Mouse (Mus musculus): ENCODE data around the gene Foxn3. TPM values are rescaled to one million over a fixed set of nuclear protein-coding genes. Genes with fewer than 3 reads are reported as not detected.

Gene Foxn3
- total and polyA plus RNA-seq, 3 experiments: 9.7 to 26.8 (median 11.0) TPM

DNA sequence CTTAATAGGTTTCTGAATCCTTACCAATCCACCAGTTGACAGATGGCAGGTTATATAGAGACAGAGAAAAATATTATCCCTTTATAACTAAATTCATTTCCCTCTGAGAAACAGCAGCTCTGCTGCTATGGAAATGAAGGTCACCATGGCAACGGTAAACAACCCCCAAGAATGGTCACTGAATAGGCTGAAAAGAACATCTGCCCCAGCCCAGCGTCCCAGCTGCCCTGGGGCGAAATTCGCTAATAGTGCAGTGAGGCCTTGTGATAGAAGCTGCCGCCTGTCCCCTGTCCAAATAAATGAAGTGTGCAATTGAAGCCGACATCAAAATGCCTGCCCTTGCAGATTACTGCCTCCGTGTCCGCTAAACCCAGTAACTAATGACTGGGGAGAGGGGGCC lies 343.0 kb downstream of the Foxn3 start:
- no peak overlapping the region for H3K27ac ChIP-seq (ENCODE audit: insufficient read depth, low read depth)
- H3K4me3 ChIP-seq (replicated peaks in 1 of 3; ENCODE audit: low read depth in 2 of 3, low read length in 2 of 3, poor library complexity in 1 of 3): no peak overlapping the region
- H3K27me3 ChIP-seq (replicated peaks): no peaks in the 10 kb centered on the region
- DNase-seq (ENCODE audit: extremely low read depth): no peak
- H3K9ac ChIP-seq (ENCODE audit: insufficient read depth, low read depth): no peak overlapping the region
- H3K36me3 ChIP-seq (replicated peaks in 1 of 2; ENCODE audit: control insufficient read depth in 1 of 2, insufficient read depth in 1 of 2, low read length in 1 of 2): peaks cover 8 to 56% of the 10 kb centered on the region in 2 experiments
- TF ChIP-seq RCOR1 (conservative IDR thresholded peaks at IDR 0.05; ENCODE audit: low read depth, low read length): no peak
- TF ChIP-seq MXI1 (IDR thresholded peaks at IDR 0.05; ENCODE audit: low read depth, low read length): no peak
- no peak for TF ChIP-seq IRF4 (IDR thresholded peaks at IDR 0.05; ENCODE audit: low read depth, low read length)
- TF ChIP-seq MYC (IDR thresholded peaks at IDR 0.05; ENCODE audit: low read depth, low read length): no peak
- TF ChIP-seq RAD21 (IDR thresholded peaks at IDR 0.05; ENCODE audit: low read depth, low read length): no peak
- TF ChIP-seq E2F4 (IDR thresholded peaks at IDR 0.05; ENCODE audit: insufficient replicate concordance, low read depth, low read length): no peak
- H3K79me2 ChIP-seq (replicated peaks; ENCODE audit: control insufficient read depth, extremely low read depth, insufficient read depth, poor library complexity, severe bottlenecking): no peaks in the 10 kb centered on the region
- no peaks in the 10 kb centered on the region for H3K9me3 ChIP-seq (replicated peaks; ENCODE audit: low read length)
- H3K4me1 ChIP-seq (ENCODE audit: control insufficient read depth in 1 of 2, insufficient read depth in 2 of 2): peaks cover 5 to 16% of the 10 kb centered on the region in 2 experiments; a peak in 3 of 4 replicates
- in situ Hi-C loops (cut with MboI; ENCODE audit: low pct_ligation_motif_present, low pct_unique_long_range_greater_than_20kb, low sequenced_read_pairs): no loop called here
- dilution Hi-C loops (cut with MboI; ENCODE audit: extremely low pct_ligation_motif_present, extremely low pct_unique_long_range_greater_than_20kb, low sequenced_read_pairs): no loop called here
- no peak overlapping the region for H3K4me2 ChIP-seq (ENCODE audit: insufficient read depth, low read depth, poor library complexity, severe bottlenecking)

GRCm38 (mm10) chr12:99219812-99220211 lies 343.6 kb downstream of the Foxn3 start:
- no peaks in the 10 kb centered on the region for H3K27me3 ChIP-seq (replicated peaks)
- no peak overlapping the region for H3K4me2 ChIP-seq (ENCODE audit: insufficient read depth, low read depth, poor library complexity, severe bottlenecking)
- no peak overlapping the region for H3K9ac ChIP-seq (ENCODE audit: insufficient read depth, low read depth)
- H3K27ac ChIP-seq (ENCODE audit: insufficient read depth, low read depth): no peak overlapping the region
- H3K79me2 ChIP-seq (replicated peaks; ENCODE audit: control insufficient read depth, extremely low read depth, insufficient read depth, poor library complexity, severe bottlenecking): no peaks in the 10 kb centered on the region
- no peaks in the 10 kb centered on the region for H3K9me3 ChIP-seq (replicated peaks; ENCODE audit: low read length)
- in situ Hi-C loops (cut with MboI; ENCODE audit: low pct_ligation_motif_present, low pct_unique_long_range_greater_than_20kb, low sequenced_read_pairs) (no loop called here), dilution Hi-C loops (cut with MboI; ENCODE audit: extremely low pct_ligation_motif_present, extremely low pct_unique_long_range_greater_than_20kb, low sequenced_read_pairs) (no loop called here)
- H3K36me3 ChIP-seq (replicated peaks in 1 of 2; ENCODE audit: control insufficient read depth in 1 of 2, insufficient read depth in 1 of 2, low read length in 1 of 2): peaks cover 8 to 60% of the 10 kb centered on the region in 2 experiments
- no peak for DNase-seq (ENCODE audit: extremely low read depth)
- no peak overlapping the region for H3K4me3 ChIP-seq (replicated peaks in 1 of 3; ENCODE audit: low read depth in 2 of 3, low read length in 2 of 3, poor library complexity in 1 of 3)
- H3K4me1 ChIP-seq (ENCODE audit: control insufficient read depth in 1 of 2, insufficient read depth in 2 of 2): peaks cover under 1 to 10% of the 10 kb centered on the region in 2 experiments; a peak in 3 of 4 replicates
- no peak for TF ChIP-seq USF2 (conservative IDR thresholded peaks at IDR 0.05; ENCODE audit: low read depth, low read length)
- TF ChIP-seq TCF12 (IDR thresholded peaks at IDR 0.05; ENCODE audit: low read depth, low read length): no peak
- no peak for TF ChIP-seq ZNF384 (IDR thresholded peaks at IDR 0.05; ENCODE audit: low read depth, low read length)
- TF ChIP-seq CHD2 (IDR thresholded peaks at IDR 0.05; ENCODE audit: low read length): no peak
- TF ChIP-seq E2F4 (IDR thresholded peaks at IDR 0.05; ENCODE audit: insufficient replicate concordance, low read depth, low read length): no peak
- TF ChIP-seq KAT2A (IDR thresholded peaks at IDR 0.05; ENCODE audit: insufficient replicate concordance, low read length): no peak
- TF ChIP-seq JUND (conservative IDR thresholded peaks at IDR 0.05; ENCODE audit: low read depth, low read length): no peak
- no peak for TF ChIP-seq BHLHE40 (IDR thresholded peaks at IDR 0.05; ENCODE audit: low read depth, low read length)
- no peak for TF ChIP-seq SMC3 (IDR thresholded peaks at IDR 0.05; ENCODE audit: low read depth, low read length)
- TF ChIP-seq MYC (IDR thresholded peaks at IDR 0.05; ENCODE audit: low read depth, low read length): no peak
- no peak for TF ChIP-seq ELF1 (IDR thresholded peaks at IDR 0.05; ENCODE audit: low read depth, low read length)
- TF ChIP-seq POLR2A (IDR thresholded peaks at IDR 0.05; ENCODE audit: low read depth, low read length): no peak

Measured in CH12.LX (cell line).